Mouse (Mus musculus) forebrain, embryonic 12.5 days (tissue): ENCODE measurements around the gene Grk6. TPM values are rescaled to one million over a fixed set of nuclear protein-coding genes. Genes with fewer than 3 reads are reported as not detected.

ENCODE experiments used
- ATAC-seq: fragments of 200-750 bp; cut with Nextera tagmentation; 2 replicates; pipeline ENCODE4 v1.8.0; 2017; ENCODE audit warnings: moderate TSS enrichment; ENCODE audit not compliant: low FRiP score
- H3K27ac ChIP-seq: fragments of 300-500 bp; sonication (generic); 2 replicates; pipeline ENCODE4 v1.5.1; 2016; ENCODE audit warnings: mild to moderate bottlenecking
- H3K27me3 ChIP-seq: fragments of 300-500 bp; sonication (generic); 2 replicates; pipeline ENCODE4 v1.6.1; 2016; ENCODE audit warnings: mild to moderate bottlenecking
- H3K36me3 ChIP-seq: fragments of 300-500 bp; sonication (generic); replicated peaks from 2 replicates; pipeline ENCODE4 v1.6.1; 2016; ENCODE audit warnings: mild to moderate bottlenecking
- H3K4me1 ChIP-seq: fragments of 300-500 bp; sonication (generic); 2 replicates; pipeline ENCODE4 v1.6.1; 2016
- H3K4me2 ChIP-seq: fragments of 300-500 bp; sonication (generic); 2 replicates; pipeline ENCODE4 v1.6.1; 2016; ENCODE audit warnings: mild to moderate bottlenecking, moderate library complexity
- H3K4me3 ChIP-seq: fragments of 300-500 bp; sonication (generic); replicated peaks from 2 replicates; pipeline ENCODE4 v1.5.1; 2016; ENCODE audit warnings: mild to moderate bottlenecking
- H3K9ac ChIP-seq: fragments of 300-500 bp; sonication (generic); 2 replicates; pipeline ENCODE4 v1.6.1; 2016; ENCODE audit warnings: mild to moderate bottlenecking
- H3K9me3 ChIP-seq: fragments of 300-500 bp; sonication (generic); 2 replicates; pipeline ENCODE4 v1.6.1; 2016
- WGBS: fragments of 180-500 bp; shearing (Covaris S2); methylation state at CpG from one replicate; pipeline ENCODE4 v1.1.7; 2016; 5-methylcytosine and 5-hydroxymethylcytosine counted together
- polyA plus RNA-seq: library from polyadenylated mRNA; unstranded; fragments of >200 nt; fragmentation: Nextera tagmentation; extraction: Ambion mirVana; gene quantifications from 2 replicates; pipeline ENCODE4 v1.2.1, GENCODE M21; 2016

Gene Grk6
- polyA plus RNA-seq, 1 experiment from 2014 or later: 58.1 TPM

DNA sequence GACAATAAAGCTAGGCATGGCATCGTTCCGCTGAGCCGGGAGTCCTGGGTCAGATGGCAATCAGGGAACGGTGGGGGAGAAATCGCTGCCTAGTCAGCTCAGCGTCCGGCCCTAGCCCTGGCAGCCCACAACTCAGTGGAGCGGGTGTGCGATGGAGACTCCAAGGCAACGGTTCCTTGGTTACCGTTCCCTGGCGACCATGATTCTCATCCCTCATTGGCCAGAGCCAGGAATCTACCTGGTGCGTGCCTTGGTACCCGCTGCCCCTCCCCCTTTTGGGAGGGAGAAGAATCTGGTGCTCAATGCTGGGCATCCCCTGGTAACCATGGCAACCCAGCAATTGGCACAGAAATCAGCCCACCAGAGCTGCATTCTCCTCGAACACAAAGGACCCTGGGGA is 38.7 kb downstream of the Grk6 start:
- peaks cover 49% of the 10 kb centered on the region for H3K4me1 ChIP-seq
- peak overlapping the region; percentile 75 for H3K4me2 ChIP-seq
- H3K9ac ChIP-seq: peak overlapping the region; percentile 100
- H3K27ac ChIP-seq: peak overlapping the region; percentile 99
- no peaks in the 10 kb centered on the region for H3K27me3 ChIP-seq
- H3K36me3 ChIP-seq: peaks cover 51% of the 10 kb centered on the region
- H3K4me3 ChIP-seq: peak overlapping the region; percentile 98
- no peaks in the 10 kb centered on the region for H3K9me3 ChIP-seq
- peak; percentile 79 for ATAC-seq
- WGBS: 10% methylated on average over 15 of the region's 15 CpGs

DNA sequence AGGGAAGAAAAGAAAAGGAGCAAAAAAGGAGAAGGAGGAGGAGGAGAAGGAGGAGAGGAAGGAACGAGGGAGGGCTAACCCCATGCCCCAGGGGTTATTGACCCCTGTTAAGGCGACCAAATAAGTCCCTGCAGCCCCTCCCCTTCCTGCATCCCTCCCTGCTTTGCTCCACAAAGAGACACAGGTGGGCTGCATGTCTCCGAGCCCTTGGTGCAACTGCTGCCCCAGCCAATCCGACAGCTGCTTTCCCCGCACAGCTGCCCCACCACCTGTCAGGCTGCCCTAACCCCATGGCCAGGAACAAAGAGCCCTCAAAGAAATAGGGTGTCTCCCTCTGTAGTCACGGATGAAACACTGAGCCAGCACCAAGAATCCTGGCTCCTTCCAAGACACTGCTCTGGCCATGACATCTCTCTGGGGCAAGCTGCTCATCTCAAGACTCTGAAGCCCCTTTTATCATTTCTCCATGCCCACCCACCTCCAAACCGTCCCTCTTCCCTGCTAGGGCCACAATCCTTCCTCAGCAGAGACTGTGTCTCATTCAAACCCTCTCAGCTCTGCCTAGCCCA is 39.7 kb downstream of the Grk6 start:
- Histone ChIP-seq H3K4me1 (peaks cover 54% of the 10 kb centered on the region), H3K9ac (peak overlapping the region; percentile 100), H3K27me3 (no peaks in the 10 kb centered on the region), H3K27ac (peak overlapping the region; percentile 99), H3K36me3 (peaks cover 41% of the 10 kb centered on the region), H3K9me3 (no peaks in the 10 kb centered on the region), H3K4me2 (peak overlapping the region; percentile 75), H3K4me3 (peak overlapping the region; percentile 98)
- WGBS: 12% methylated on average over 7 of the region's 7 CpGs
- ATAC-seq: no peak

DNA sequence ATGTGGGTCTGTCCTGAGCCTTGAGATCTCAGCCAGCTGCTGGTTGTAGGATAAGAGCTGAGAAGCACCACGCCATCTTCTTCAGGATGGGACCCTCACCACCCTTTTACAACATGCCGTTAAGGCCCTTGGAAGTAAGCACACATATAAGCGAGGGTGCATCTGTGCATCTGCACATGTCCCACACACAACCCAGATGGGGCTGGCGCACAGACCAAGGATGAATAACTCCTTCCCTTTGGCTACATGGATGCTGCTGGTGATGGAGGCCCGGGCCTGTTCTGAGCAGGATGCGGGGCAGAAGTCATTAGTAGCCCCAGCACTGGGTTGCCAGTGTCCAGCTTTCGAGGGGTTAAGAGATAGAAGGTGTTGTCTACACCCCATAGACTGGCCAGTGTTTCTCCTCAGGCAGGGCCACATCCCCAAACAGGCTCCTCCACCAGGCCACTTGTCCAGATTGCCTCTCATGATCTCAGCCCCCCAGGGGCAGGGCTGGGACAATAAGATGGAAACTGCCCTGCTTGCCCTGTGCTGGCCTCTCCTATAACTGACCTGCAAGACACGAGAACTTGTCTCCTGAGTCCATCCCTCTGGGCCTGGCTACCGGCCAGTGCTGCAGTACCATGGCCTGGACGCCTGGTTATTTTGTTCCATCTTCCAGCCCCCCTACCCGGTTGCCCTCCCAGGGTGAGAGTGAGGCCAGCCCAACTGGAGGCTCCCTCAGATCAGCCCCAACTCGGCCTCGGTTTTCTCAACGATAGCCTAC is 41.3 kb downstream of the Grk6 start:
- peak overlapping the region; percentile 100 for H3K9ac ChIP-seq
- H3K4me2 ChIP-seq: peak overlapping the region; percentile 75
- peaks cover 25% of the 10 kb centered on the region for H3K36me3 ChIP-seq
- H3K4me1 ChIP-seq: peaks cover 54% of the 10 kb centered on the region
- peak overlapping the region; percentile 98 for H3K4me3 ChIP-seq
- H3K27ac ChIP-seq: peak overlapping the region; percentile 99
- H3K9me3 ChIP-seq: no peaks in the 10 kb centered on the region
- H3K27me3 ChIP-seq: no peaks in the 10 kb centered on the region
- ATAC-seq: no peak
- WGBS: 34% methylated on average over 14 of the region's 14 CpGs

DNA sequence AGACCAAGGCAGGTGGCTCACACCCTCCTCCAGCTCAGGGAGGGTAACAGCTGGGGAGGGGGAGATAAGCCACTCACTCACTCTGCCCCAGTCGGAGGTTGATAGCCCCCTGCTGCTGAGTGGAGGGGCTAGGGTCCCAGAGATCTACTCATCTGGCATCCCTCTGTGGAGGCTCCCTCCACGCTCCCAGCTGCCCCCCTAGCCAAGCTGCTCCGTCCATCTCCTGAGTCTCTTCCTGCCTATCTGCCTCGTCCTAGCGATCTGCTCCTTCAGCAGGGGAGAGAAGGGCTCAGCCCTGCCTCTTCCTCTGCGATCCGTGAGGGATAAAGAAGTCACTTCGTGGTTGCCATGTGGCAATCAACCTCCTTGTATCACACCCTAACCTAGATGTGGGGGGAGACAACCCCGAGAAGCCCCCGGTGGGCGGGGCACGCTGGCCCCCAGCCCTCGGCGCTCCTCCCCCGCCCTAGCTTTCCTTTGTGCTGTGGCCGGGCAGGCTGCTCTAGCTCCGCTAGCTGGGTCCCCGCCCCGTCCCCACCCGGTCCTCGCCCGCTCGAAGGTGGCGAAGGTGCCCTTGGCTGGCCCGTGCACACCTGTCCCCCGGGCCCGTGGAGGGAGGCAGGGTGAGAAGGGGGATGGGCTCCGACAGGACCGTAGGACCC is 42.2 kb downstream of the Grk6 start:
- Histone ChIP-seq H3K27ac (peak overlapping the region; percentile 99), H3K9ac (peak overlapping the region; percentile 100), H3K4me2 (peak overlapping the region; percentile 75), H3K27me3 (no peaks in the 10 kb centered on the region), H3K4me1 (peaks cover 54% of the 10 kb centered on the region), H3K36me3 (peaks cover 16% of the 10 kb centered on the region), H3K9me3 (no peaks in the 10 kb centered on the region), H3K4me3 (peak overlapping the region; percentile 98)
- peak; percentile 44 for ATAC-seq
- under 1% methylated on average over 29 of the region's 29 CpGs for WGBS

DNA sequence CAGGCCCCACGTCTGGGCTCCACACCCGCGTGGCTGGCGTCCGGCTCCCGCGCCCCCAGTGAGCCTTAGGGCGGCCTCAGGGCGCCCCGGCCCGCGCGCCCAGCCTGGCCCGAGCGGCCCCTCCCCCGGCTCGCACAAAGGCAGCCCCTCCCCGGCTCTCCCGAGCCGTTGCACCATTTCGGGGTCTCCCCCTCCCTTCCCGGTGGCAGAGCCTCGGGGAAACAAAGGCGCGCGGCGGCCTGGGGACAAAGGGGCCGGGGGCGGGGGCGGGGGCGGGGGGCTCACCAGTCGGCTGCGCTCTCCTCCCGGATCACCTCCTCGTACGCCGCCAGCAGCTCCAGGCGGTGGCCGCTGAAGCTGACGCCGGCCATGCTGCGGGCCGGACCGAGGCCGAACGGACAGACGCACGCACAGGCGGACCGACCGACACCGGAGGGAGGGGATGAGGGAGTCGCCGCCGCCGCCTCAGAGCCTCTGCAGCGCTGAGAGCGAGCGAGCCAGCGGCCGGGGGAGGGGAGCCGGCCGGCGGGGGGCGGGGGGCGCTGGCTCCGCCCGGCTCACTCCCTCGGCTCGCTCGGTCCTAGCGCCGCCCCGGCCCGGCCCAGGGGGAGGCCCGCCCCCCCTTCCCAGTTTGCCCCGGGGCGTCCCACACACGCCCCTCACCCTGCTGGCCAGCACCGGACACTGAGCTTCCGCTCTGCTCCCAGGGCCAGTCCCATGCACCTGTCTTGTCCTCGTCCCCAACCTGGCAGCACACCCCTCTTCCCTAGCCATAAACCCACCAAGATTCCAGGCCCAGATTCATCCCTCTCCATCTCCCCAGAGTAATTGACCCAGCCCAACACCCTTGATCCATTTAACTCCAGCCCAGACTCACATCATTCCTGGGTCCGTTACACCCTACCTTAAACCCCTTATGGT is 43.0 kb downstream of the Grk6 start, which contains the start of gene Dbn1:
Dbn1 (minus strand) TSS at position 534 of the 921 bp plus-strand sequence.
- peak within 1 kb of the TSS; percentile 98 for H3K4me3 ChIP-seq
- H3K4me2 ChIP-seq: peak within 1 kb of the TSS; percentile 75
- H3K27ac ChIP-seq: peak within 1 kb of the TSS; percentile 99
- H3K9ac ChIP-seq: peak within 1 kb of the TSS; percentile 100
- no peaks in the 10 kb centered on the region for H3K27me3 ChIP-seq
- H3K9me3 ChIP-seq: no peaks in the 10 kb centered on the region
- ATAC-seq: peak; percentile 78
- WGBS: 1% methylated on average over 50 of the region's 83 CpGs
- peaks cover 8% of the 10 kb centered on the region for H3K36me3 ChIP-seq
- H3K4me1 ChIP-seq: peaks cover 48% of the 10 kb centered on the region

DNA sequence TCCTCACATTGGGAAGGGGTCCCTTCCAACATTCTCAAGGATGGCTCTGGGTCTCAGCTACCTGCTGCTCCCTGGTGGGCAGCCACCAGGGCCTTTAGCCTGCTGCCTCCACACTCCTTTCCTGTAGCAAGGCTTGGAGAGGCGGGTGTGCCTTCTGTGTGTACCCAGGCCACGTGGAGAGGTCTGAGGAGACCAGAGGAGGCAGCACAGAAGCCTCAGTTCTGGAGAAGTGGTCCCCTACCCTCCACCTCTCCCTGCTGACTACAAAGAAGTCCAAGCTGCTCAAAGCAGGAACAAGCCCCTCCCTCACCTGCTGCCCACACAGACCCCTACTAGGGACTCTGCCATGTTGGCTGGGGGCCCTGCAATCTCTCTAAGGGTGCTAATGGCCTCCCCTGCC is 49.4 kb downstream of the Grk6 start:
- no peak for ATAC-seq
- Histone ChIP-seq H3K4me3 (no peak overlapping the region), H3K9ac (peak overlapping the region; percentile 17; the same call in 1 of the 2 replicates), H3K27me3 (no peaks in the 10 kb centered on the region), H3K4me2 (0 out of 2 replicates have a peak overlapping the region, but pooled peaks have one; percentile 2), H3K27ac (no peak overlapping the region), H3K4me1 (peaks cover 34% of the 10 kb centered on the region), H3K9me3 (no peaks in the 10 kb centered on the region), H3K36me3 (peaks cover 14% of the 10 kb centered on the region)
- 22% methylated on average over 2 of the region's 2 CpGs for WGBS

DNA sequence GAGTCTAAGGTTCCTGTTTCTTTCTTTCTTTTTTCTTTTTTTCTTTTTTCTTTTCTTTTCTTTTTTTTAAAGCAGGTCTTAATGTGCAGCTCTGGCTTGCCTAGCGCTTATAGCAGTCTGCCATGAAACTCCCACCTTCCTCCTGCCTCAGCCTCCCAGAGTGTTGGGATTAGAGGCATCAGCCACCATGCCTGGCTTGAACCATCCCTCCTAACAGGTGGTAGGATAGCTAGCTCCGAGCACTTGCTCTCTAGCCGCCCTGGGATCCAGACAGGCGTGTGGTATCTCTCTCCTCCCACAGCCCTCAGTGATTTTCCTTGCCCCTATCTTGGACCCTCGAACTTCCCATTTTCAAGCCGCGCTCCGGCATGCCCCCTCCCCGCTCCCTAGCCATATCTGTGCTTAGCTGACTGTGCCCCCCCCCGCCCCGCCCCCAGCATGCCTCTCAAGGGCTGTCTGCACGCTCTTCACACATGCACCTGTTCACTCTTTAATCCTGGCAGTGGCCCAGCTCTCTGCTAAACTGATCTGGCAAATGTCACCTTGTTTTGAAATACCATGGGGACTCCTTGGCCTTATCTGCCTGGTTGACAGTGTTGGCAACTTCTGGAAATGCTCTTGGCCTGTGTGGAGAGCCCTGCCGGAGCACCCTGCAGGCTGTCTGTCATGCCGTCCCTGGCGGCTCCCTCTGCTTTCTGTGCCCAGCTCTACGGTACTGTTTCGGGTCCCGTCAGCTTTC is 50.2 kb downstream of the Grk6 start:
- peak overlapping the region; percentile 21; the same call in 1 of the 2 replicates for H3K4me2 ChIP-seq
- no peaks in the 10 kb centered on the region for H3K27me3 ChIP-seq
- WGBS: 20% methylated on average over 18 of the region's 18 CpGs
- no peak overlapping the region for H3K4me3 ChIP-seq
- H3K36me3 ChIP-seq: peaks cover 14% of the 10 kb centered on the region
- peak; percentile 28; the same call in 1 of the 2 replicates for ATAC-seq
- no peak overlapping the region for H3K9ac ChIP-seq
- no peaks in the 10 kb centered on the region for H3K9me3 ChIP-seq
- peaks cover 34% of the 10 kb centered on the region for H3K4me1 ChIP-seq
- H3K27ac ChIP-seq: peak overlapping the region; percentile 37; the same call in 1 of the 2 replicates

DNA sequence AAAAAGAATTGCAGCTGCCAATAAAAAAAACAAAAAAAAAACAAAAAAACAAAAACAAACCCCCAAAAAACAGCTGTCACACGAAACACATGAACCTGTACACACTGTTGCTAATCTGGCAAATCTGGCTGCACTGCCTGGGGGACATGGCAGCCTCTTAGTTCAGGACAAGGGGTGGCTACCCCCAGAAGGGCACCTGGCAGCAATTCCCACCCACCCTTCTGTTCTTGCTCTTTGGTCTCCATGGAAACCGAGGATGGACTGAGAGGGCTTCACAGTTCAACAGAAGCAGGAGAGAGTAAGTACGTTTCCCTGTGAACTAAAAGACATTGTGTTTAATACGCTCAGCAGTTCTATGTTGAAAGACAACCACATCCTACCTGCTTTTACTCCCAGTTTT is 50.8 kb downstream of the Grk6 start:
- 0 out of 2 replicates have a peak, but pooled peaks have one; percentile 36 for ATAC-seq
- 0 out of 2 replicates have a peak overlapping the region, but pooled peaks have one; percentile 21 for H3K9ac ChIP-seq
- peak overlapping the region; percentile 26; the same call in 1 of the 2 replicates for H3K4me2 ChIP-seq

DNA sequence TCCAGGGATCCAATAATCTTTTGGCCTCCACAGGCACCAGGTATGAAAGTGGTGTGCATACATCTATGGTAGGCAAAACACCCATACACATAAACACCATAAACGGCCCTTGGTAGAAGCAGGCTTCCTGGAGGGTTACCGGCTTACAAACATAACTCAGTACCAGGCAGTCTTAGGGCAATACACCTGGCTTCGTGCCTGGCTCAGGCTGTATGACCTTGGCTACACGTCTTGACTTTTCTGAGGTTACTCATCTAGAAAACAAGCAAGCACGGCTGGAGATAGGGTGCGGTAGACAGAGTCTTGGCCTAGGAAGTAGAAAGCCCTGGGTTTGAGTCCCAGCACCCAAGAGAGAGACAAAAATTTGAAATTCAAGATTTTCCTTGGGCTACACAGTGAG is 51.8 kb downstream of the Grk6 start:
- Histone ChIP-seq H3K36me3 (peaks cover 23% of the 10 kb centered on the region), H3K9ac (no peak overlapping the region), H3K4me1 (peaks cover 34% of the 10 kb centered on the region), H3K27ac (peak overlapping the region; percentile 57; the same call in 1 of the 2 replicates), H3K27me3 (no peaks in the 10 kb centered on the region), H3K9me3 (no peaks in the 10 kb centered on the region), H3K4me3 (no peak overlapping the region), H3K4me2 (no peak overlapping the region)
- WGBS: 92% methylated on average over 6 of the region's 6 CpGs
- no peak for ATAC-seq

More for the DNA sequence above, 50.8 kb downstream of the Grk6 start:
- no peaks in the 10 kb centered on the region for H3K9me3 ChIP-seq
- H3K27ac ChIP-seq: peak overlapping the region; percentile 57
- no peaks in the 10 kb centered on the region for H3K27me3 ChIP-seq
- 23% methylated on average over 4 of the region's 4 CpGs for WGBS
- H3K36me3 ChIP-seq: peaks cover 18% of the 10 kb centered on the region
- H3K4me1 ChIP-seq: peaks cover 34% of the 10 kb centered on the region
- no peak overlapping the region for H3K4me3 ChIP-seq

DNA sequence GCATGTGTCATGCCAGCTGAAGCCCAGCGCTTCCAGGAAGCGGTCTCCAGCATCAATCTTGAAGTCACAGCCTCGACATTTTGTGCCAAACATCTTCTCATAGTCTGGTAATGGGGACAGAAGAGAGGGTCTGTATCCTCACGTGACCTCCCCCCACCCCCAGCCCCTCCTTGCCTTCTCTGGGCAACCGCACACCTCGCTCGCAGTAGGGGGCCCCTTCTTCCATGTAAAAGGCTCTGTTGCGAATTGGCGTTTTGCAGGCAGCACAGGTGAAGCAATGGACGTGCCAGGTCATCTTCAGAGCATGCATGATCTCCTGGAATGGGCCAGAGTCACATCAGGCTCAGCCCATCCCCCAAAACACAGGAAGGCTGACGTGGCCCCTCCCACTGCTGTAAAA is 54.0 kb downstream of the Grk6 start:
- no peak for ATAC-seq
- 48% methylated on average over 11 of the region's 11 CpGs for WGBS
- Histone ChIP-seq H3K9me3 (no peaks in the 10 kb centered on the region), H3K27me3 (no peaks in the 10 kb centered on the region), H3K4me3 (no peak overlapping the region), H3K4me2 (no peak overlapping the region), H3K4me1 (peaks cover 34% of the 10 kb centered on the region), H3K9ac (no peak overlapping the region), H3K27ac (no peak overlapping the region), H3K36me3 (peaks cover 44% of the 10 kb centered on the region)

DNA sequence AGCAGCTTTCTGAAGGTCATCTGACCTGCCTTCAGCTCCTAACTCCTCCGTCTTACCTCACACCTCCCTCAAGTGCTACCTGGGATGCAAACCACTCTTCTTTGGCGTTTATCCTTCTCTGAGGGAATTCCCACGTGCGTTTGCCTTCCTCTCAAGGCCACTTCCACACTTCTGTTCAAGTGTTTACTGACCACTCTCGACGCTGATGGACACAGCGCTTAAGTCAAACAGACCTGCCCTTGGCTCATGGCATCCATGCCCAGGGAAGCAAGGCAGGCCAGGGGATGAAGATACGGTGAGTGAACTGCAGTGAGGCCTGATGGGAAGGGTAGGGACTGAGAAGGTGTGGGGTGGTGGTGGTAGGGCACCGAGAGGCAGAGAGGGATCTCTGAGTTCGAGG is 55.7 kb downstream of the Grk6 start:
- Histone ChIP-seq H3K4me3 (no peak overlapping the region), H3K27me3 (no peaks in the 10 kb centered on the region), H3K36me3 (peaks cover 61% of the 10 kb centered on the region), H3K9me3 (no peaks in the 10 kb centered on the region), H3K4me2 (no peak overlapping the region), H3K9ac (no peak overlapping the region), H3K27ac (no peak overlapping the region), H3K4me1 (peaks cover 17% of the 10 kb centered on the region)
- ATAC-seq: no peak
- WGBS: 83% methylated on average over 10 of the region's 10 CpGs
